Mouse (Mus musculus) cerebellum, adult 11-12 months (tissue): ENCODE results near the gene Cwc27.
A peak's percentile ranks its signal among the peaks of the same experiment; 100 is the strongest.

ENCODE experiments used
- DNase-seq: peaks from one replicate; pipeline ENCODE4 v3.0.0; 2022

The Cwc27 gene

DNA sequence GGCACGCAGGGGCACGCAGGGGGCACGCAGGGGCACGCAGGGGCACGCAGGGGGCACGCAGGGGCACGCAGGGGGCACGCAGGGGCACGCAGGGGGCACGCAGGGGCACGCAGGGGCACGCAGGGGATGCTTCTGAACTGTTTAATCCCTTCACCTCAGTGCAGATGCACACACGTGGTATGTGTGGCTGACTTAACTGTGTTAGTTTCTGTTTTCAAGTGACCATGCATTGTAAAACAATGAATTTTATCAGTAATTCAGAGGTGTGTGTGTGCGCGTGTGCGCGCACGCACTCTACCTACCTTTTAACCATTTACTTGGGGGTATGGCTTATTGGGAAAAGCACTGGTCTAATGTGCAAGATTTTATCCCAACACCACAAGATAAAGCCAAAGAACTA, 208.4 kb downstream of the Cwc27 start:
- DNase-seq, result no peak

DNA sequence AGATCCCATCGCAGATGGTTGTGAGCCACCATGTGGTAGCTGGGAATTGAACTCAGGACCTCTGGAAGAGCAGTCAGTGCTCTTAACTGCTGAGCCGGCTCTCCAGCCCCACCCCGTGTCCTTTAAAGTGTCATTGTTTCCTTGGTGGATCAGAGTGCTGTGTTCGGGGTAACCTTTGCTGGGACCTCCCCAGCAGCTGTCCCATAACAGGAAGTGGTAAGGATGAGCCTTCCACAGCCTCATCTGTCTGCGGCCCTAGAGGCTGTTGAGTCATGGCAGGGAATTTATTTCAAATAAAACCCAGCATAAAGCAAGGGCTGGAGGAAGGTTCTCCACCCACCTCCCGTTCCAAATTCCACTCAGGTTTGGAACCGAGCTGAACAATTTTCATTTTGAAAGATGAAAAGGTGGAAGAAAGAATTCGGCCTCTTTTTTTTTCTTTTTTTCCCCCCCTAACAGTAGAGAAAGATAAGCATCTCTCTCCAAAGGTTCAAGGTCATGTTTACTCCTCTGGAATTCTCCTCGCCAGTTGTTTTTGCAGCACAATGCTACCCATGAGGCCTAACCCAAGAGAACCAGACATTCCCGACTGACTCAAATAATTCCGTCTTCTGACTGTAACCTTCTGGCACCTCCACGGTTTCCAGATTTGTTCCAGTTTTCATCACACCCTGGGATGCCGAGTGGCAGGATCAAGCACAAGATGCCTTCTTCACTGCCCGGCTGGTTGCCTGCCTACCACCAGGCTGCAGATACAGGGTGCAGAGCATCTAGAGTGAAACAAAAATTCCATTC, 210.0 kb downstream of the Cwc27 start:
- DNase-seq, result no peak

DNA sequence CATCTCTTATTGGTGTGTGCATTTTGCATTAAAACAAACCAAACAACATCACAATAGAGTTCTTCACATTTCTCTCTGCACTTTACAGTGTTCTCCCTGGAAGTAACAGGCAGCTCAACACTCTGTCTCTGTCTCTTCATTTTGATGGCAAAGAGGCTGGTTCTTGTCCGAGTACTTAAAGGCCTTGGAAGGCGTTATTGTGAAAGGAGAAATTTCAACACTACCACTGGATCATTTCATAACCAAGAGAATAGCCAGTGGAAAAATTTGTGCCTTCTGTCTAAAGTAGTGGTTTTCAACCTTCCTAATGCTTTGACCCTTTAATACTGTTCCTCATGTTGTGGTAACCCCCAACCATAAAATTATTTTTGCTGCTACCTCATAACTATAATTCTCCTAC, 211.8 kb downstream of the Cwc27 start:
- no peak for DNase-seq

DNA sequence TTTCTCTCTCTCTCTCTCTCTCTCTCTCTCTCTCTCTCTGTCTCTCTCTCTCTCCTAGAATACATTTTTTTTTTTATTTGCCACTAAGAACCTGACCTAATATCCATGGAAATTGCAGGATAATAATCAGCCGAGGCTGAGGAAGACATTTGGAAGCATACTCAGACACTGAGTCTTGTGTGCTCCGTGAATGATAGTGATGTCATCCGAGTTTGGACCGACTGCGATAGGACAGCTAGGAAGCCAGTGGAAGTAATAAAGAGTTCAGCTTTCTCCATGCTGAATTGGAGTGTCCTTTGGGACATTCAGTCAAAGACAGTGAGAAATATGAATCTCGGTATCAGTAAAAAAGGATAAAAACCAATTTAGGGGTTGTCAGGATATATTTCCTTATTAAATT, 214.7 kb downstream of the Cwc27 start:
- no peak for DNase-seq

DNA sequence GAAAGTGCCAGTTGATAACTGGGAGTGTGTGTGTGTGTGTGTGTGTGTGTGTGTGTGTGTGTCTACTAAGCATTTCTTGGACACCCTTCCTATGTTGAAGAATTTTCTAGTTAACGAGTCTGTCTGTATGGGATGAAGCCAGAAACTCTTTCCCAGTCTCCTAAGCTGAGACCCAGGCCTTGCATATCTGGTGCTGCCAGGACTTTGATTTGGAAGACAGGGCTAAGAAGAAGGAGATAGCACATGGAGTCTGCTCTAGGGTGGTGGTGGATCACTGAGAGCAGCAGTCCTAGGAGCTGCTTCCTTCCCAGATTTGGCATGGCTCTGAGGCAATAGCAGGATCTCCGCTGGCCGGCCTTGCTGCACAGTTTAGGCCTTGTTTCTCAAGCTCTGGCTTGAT, 215.2 kb downstream of the Cwc27 start:
- DNase-seq, result no peak

DNA sequence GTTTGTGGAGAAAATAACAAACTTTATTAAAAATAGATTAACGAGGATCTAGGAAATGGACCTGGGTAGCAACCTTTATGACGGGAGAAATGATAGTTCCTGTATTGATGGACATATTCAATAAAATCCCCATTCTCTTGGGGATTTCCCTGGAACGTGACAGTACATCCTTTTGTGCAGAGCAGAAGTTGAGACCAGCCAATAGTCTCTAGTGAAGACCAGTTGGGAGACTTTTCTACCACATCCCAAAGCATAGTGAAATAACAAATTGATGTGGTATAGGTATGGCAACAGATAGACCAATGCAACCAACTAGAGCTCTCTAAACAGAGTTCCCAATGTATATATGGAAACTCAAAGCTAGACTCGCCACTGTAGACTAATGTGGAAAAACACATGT, 220.7 kb downstream of the Cwc27 start:
- DNase-seq, result no peak

DNA sequence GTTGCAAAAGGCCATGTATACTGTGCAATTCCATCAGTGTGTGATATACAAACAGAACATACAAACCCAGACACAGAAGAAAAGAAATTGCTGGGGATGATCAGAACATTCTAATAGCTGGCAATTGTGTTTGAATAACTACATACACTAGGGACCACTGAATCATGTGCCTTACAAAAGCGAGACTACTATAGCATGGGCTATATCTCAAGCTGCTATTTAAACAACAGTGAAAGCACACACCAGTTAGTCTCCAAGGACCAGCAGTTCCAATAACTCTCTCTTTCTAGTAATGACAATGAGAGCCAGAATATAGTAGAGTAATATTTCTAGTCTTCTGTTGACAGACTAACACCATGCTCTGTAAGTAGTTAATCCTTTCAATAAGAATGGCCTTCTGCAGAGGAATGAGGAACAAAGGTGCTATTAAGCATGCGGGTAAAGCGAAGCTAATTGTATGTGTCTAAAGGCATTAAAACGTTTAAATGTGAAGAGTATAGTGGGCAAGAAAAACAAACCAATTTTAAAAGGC, 222.1 kb downstream of the Cwc27 start:
- DNase-seq, result no peak

DNA sequence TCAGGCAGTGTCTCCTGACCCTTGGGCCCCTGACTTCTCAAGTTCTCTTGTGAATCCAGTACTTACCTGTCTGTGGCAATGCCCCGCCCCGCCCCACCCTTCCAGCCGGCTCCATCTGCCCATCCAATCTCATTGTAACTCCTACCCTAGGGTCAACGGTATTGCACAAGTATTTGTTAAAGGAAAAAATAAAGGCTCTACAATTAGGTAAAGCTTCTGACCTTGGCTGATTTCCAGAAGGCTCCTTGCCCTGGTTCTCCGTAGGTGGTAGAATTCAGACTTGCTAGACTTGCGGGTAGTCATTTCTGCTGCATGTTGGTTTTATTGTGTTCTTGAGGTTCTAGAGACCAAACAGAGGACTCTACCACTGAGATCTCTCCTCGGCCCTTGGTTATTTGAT, 226.0 kb downstream of the Cwc27 start:
- no peak for DNase-seq

DNA sequence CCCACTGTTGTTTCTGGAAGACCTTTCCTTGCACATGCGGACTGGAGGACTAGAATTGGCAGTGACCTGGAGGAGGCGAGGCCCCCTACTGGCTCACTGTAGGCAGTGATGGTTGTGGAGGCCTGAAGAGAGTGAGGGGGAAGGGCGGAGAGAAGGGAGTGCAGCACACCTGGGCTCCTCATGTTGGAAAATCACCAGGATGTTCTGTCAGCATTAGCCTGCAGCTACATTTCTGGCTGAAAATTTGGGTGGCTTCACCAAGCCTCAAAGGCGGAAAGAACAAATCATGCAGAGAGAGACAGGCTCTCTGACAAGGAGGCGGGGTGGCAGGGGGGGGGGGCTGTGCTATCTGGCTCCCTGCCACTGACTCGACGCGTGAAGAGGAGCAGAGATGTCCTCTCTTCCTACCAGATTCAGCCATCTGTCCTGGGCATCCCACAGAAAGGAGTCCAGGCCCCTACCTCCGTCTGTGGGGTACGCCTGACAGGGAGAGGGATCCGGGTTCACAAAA, 226.8 kb downstream of the Cwc27 start:
- DNase-seq, result peak; percentile 9

DNA sequence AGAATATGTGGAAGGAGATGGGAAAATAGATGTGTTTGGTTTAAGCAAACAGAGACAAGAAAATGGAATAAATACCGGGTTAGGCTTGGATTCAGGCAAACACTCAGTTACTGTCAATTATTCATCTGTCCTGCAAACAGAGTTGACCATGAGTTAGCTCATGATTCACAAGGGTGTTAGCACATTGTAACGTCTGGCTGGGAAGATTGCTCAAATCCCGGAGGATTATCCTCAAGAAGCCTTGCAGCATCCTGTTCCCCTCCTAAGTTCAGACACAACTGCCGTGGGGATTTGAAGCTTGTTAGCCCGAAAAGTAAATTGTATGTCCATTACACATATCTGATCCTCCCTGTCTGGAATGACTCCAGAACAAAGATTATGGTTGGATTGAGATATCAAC, 228.6 kb downstream of the Cwc27 start:
- DNase-seq, result no peak
